Mouse (Mus musculus) kidney, postnatal 25 days (tissue): ENCODE results near the gene Gm42906.

Experiments used
- DNase-seq, 2 experiments: peaks; one replicate each; pipeline ENCODE4 v3.0.0; 2021; ENCODE audit warnings: mixed read lengths in 2 of 2

Gm42906 gene

GRCm38 (mm10) chr5:151296244-151296643 is 131.7 kb downstream of the Gm42906 start:
- DNase-seq = no peak

GRCm38 (mm10) chr5:151293591-151293990 is 134.4 kb downstream of the Gm42906 start:
- no peak for DNase-seq

GRCm38 (mm10) chr5:151292310-151292709 is 135.7 kb downstream of the Gm42906 start:
- DNase-seq = peak; percentile 31 to 43

GRCm38 (mm10) chr5:151286331-151286730 is 141.6 kb downstream of the Gm42906 start:
- no peak for DNase-seq

GRCm38 (mm10) chr5:151279531-151279930 is 148.4 kb downstream of the Gm42906 start:
- DNase-seq = no peak

GRCm38 (mm10) chr5:151277927-151278326 is 150.0 kb downstream of the Gm42906 start:
- DNase-seq = no peak

- DNase-seq = no peak
These were observed 152.0 kb downstream of the Gm42906 start for GRCm38 (mm10) chr5:151275986-151276385.

- DNase-seq = no peak
These were observed 153.7 kb downstream of the Gm42906 start for GRCm38 (mm10) chr5:151274265-151274664.

- DNase-seq = no peak
These were observed 157.1 kb downstream of the Gm42906 start for GRCm38 (mm10) chr5:151270815-151271214.

- DNase-seq = no peak
These were observed 160.9 kb downstream of the Gm42906 start for GRCm38 (mm10) chr5:151266896-151267634.

GRCm38 (mm10) chr5:151261558-151261957 is 166.4 kb downstream of the Gm42906 start:
- DNase-seq = no peak

GRCm38 (mm10) chr5:151252213-151252612 is 175.8 kb downstream of the Gm42906 start:
- no peak for DNase-seq

- DNase-seq = no peak
These were observed 176.3 kb downstream of the Gm42906 start for GRCm38 (mm10) chr5:151251656-151252055.

- no peak for DNase-seq
These were observed 179.0 kb downstream of the Gm42906 start for GRCm38 (mm10) chr5:151248671-151249620.

- DNase-seq = no peak
These were observed 179.9 kb downstream of the Gm42906 start for GRCm38 (mm10) chr5:151248084-151248483.

- DNase-seq = no peak
These were observed 180.7 kb downstream of the Gm42906 start for GRCm38 (mm10) chr5:151247115-151247875.

- no peak for DNase-seq
These were observed 181.7 kb downstream of the Gm42906 start for GRCm38 (mm10) chr5:151246287-151246686.

- no peak for DNase-seq
These were observed 182.4 kb downstream of the Gm42906 start for GRCm38 (mm10) chr5:151245571-151245970.

GRCm38 (mm10) chr5:151238730-151239129 is 189.2 kb downstream of the Gm42906 start:
- DNase-seq = no peak

GRCm38 (mm10) chr5:151236411-151236810 is 191.6 kb downstream of the Gm42906 start:
- DNase-seq = no peak

GRCm38 (mm10) chr5:151233400-151234031 is 194.4 kb downstream of the Gm42906 start, which contains the start of gene Stard13:
Stard13 (minus strand) TSS chr5:151233836.
- DNase-seq = peak; percentile 78 to 90

- no peak for DNase-seq
These were observed 195.2 kb downstream of the Gm42906 start for GRCm38 (mm10) chr5:151232576-151233299.
